Mouse (Mus musculus) heart, postnatal 0 days (tissue): ENCODE data around the gene Adgrg1. TPM values are rescaled to one million over a fixed set of nuclear protein-coding genes. Genes with fewer than 3 reads are reported as not detected.

ENCODE experiments used
- ATAC-seq: fragments of 200-750 bp; cut with Nextera tagmentation; 2 replicates; pipeline ENCODE4 v1.8.0; 2017; ENCODE audit warnings: low read depth, moderate number of reproducible peaks, moderate library complexity; ENCODE audit not compliant: insufficient read depth
- DNase-seq: peaks from one replicate; pipeline ENCODE4 v3.0.0-alpha.2; 2016; ENCODE audit warnings: low spot score
- H3K27ac ChIP-seq: fragments of 300-500 bp; sonication (generic); 2 replicates; pipeline ENCODE4 v1.5.1; 2014; ENCODE audit warnings: low read depth, mild to moderate bottlenecking
- H3K27me3 ChIP-seq: fragments of 300-500 bp; sonication (generic); 2 replicates; pipeline ENCODE4 v1.6.1; 2014; ENCODE audit warnings: low read length, mixed read lengths; ENCODE audit not compliant: control insufficient read depth, insufficient read depth
- H3K36me3 ChIP-seq: fragments of 300-500 bp; sonication (generic); replicated peaks from 2 replicates; pipeline ENCODE4 v1.6.1; 2014; ENCODE audit warnings: low read length, mixed read lengths; ENCODE audit not compliant: control insufficient read depth, insufficient read depth
- H3K4me1 ChIP-seq: fragments of 300-500 bp; sonication (generic); 2 replicates; pipeline ENCODE4 v1.6.1; 2014; ENCODE audit warnings: antibody characterized with exemption; ENCODE audit not compliant: control insufficient read depth, insufficient read depth
- H3K4me2 ChIP-seq: fragments of 300-500 bp; sonication (generic); 2 replicates; pipeline ENCODE4 v1.6.1; 2014; ENCODE audit warnings: low read depth, mild to moderate bottlenecking, low read length, moderate library complexity
- H3K4me3 ChIP-seq: fragments of 300-500 bp; sonication (generic); 2 replicates; pipeline ENCODE4 v1.5.1; 2014; ENCODE audit warnings: low read depth, low read length
- H3K9ac ChIP-seq: fragments of 300-500 bp; sonication (generic); replicated peaks from 2 replicates; pipeline ENCODE4 v1.6.1; 2014; ENCODE audit warnings: low read depth, low read length, mixed read lengths
- H3K9me3 ChIP-seq: fragments of 300-500 bp; sonication (generic); replicated peaks from 2 replicates; pipeline ENCODE4 v1.6.1; 2016; ENCODE audit warnings: low read length; ENCODE audit not compliant: control insufficient read depth
- CTCF ChIP-seq: IDR thresholded peaks from 2 replicates; pipeline ENCODE4 v1.5.1; 2016; ENCODE audit warnings: antibody characterized with exemption, control low read depth, low read depth
- EP300 ChIP-seq: IDR thresholded peaks from 2 replicates; pipeline ENCODE4 v1.6.1; 2016; ENCODE audit warnings: antibody characterized with exemption, low read depth
- WGBS: fragments of 180-500 bp; shearing (Covaris S2); extraction: QIAGEN DNeasy Blood & Tissue Kit; methylation state at CpG from one replicate; pipeline ENCODE4 v1.1.7; 2014; 5-methylcytosine and 5-hydroxymethylcytosine counted together
- polyA plus RNA-seq: library from polyadenylated mRNA; unstranded; fragments of >200 nt; fragmentation: Nextera tagmentation; extraction: Ambion mirVana; gene quantifications from 2 replicates; pipeline ENCODE4 v1.2.1, GENCODE M21; 2015
- total RNA-seq: library from RNA; depleted of rRNA; stranded (reverse); fragments of >200 nt; gene quantifications from 2 replicates; pipeline ENCODE4 v1.2.3, GENCODE M21; 2014; ENCODE audit warnings: low replicate concordance

The Adgrg1 gene
- total and polyA plus RNA-seq, 2 experiments from 2014 or later = 6.6 to 19.2 TPM

DNA sequence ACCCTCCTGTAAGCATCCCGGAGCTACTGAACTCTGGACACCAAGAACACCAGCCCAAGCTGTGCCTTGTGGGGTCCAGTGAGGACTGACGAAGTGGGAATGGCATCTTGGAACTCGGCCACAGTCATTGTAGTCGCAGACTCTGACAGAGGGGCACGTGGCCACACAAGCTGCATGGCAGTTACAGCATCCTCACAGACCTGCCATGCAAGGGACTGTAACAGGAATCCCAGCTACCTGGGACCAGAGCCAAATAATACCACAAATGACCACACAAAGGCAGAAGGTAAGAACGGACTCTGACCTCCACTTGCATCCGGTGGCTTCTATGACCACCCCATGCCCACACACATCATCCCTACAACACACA lies 20.2 kb upstream of the Adgrg1 start:
- TF ChIP-seq EP300 (no peak), CTCF (no peak)
- Histone ChIP-seq H3K27ac (peak overlapping the region; percentile 78), H3K9ac (no peak overlapping the region), H3K4me1 (peaks cover 16% of the 10 kb centered on the region), H3K9me3 (no peaks in the 10 kb centered on the region), H3K27me3 (no peaks in the 10 kb centered on the region), H3K4me3 (no peak overlapping the region), H3K36me3 (no peaks in the 10 kb centered on the region), H3K4me2 (no peak overlapping the region)
- 17% methylated on average over 7 of the region's 7 CpGs for WGBS
- ATAC-seq (peak; percentile 92), DNase-seq (peak; percentile 84)

DNA sequence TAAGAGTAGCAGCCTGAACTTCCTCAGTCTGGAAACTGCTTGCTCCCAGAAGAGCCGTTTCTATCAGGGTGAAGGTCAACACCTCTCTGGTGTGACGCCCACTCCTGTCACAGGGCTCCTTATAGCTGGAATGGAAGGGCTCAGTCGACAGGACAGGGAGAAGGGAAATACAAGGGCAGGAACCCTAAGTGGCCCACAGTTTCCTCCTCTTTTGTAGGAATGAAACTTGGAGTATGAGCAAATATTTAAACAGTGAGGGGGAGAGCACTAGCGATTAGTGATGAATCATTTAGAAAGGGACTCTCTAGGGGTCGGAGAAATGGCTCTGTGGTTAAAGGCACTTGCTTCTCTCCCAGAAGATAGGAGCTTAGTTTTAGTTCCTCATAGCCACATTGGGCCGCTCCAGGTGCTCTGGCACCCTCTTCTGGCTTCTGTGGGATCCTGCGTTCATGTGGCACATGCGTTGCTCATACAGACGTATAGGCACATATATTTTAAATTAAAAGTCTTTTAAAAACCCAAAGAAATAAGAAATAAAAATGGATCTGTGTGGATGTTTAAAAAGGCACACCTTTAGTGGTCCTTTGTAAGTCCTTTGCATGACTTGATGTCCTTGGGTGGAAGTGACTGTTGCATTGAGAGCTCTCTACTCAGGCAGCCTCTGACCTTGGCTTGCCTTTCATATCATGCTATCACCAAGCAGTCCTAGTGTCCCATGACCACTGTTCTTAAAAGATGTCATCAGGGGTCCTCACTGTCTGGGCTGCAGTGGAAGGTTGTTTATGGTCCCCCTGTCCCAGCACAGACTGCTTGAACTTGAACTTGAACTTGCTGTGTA lies 19.4 kb upstream of the Adgrg1 start:
- no peak overlapping the region for H3K9ac ChIP-seq
- no peaks in the 10 kb centered on the region for H3K36me3 ChIP-seq
- peaks cover 16% of the 10 kb centered on the region for H3K4me1 ChIP-seq
- H3K9me3 ChIP-seq = no peaks in the 10 kb centered on the region
- H3K27me3 ChIP-seq = no peaks in the 10 kb centered on the region
- no peak overlapping the region for H3K4me2 ChIP-seq
- ATAC-seq (peak; percentile 31), DNase-seq (peak; percentile 33)
- 17% methylated on average over 9 of the region's 9 CpGs for whole genome bisulfite sequencing
- TF ChIP-seq CTCF (peak; percentile 55), EP300 (no peak)
- H3K4me3 ChIP-seq = no peak overlapping the region
- H3K27ac ChIP-seq = peak overlapping the region; percentile 78

DNA sequence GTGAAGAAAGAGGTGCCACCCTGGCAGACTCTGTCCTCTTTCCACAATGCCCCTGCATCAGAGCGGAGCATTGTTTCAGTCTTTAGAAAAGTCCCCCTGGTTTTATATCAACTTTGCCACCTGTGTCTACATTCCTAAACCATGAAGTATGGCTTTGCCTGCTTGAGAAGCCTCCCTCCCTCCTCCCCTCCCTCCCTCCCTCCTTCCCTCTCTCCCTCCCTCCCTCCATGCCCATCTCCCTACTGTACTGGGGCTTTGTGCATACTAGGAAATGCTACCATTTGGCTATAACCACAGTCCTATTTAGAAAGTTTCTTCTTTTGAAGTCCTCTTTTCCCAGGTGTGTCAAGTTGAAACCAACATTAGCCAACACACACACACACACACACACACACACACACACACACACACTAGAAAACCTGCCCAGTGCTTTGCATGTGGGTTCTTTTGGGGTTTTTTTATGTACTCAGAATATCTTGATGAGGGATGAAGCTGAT lies 18.4 kb upstream of the Adgrg1 start:
- H3K27ac ChIP-seq = no peak overlapping the region
- H3K9ac ChIP-seq = no peak overlapping the region
- no peaks in the 10 kb centered on the region for H3K27me3 ChIP-seq
- H3K9me3 ChIP-seq = no peaks in the 10 kb centered on the region
- 75% methylated on average over 1 of the region's 1 CpGs for WGBS
- DNase-seq = no peak
- no peak overlapping the region for H3K4me3 ChIP-seq
- no peaks in the 10 kb centered on the region for H3K36me3 ChIP-seq
- peaks cover 16% of the 10 kb centered on the region for H3K4me1 ChIP-seq
- no peak overlapping the region for H3K4me2 ChIP-seq
- no peak for TF ChIP-seq EP300
- no peak for TF ChIP-seq CTCF
- ATAC-seq = no peak

DNA sequence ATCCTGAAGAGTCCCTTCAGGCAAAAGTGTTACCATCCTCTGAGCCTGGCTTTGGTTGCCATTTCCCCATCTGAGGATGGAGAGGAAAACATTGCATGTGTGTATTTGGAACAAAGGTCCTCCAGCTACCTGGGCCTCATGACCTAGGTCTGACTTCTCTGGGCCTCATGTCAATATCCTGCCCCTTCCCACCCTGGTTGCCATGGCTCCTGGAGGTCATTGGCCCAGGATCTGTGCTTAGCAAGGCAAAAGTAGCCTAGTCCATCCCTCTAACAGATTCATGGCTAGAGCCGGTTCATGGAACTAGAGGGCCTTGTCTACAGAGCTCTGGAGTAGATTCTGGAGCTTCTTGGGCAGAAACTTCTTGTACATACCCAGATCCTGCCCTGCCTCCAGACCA lies 12.3 kb upstream of the Adgrg1 start:
- no peak for DNase-seq
- no peak for ATAC-seq
- 91% methylated on average over 1 of the region's 1 CpGs for WGBS
- peaks cover 3% of the 10 kb centered on the region; the same call in 1 of the 2 replicates for H3K4me1 ChIP-seq
- H3K4me3 ChIP-seq = no peak overlapping the region
- H3K9me3 ChIP-seq = no peaks in the 10 kb centered on the region
- H3K27ac ChIP-seq = no peak overlapping the region
- no peak overlapping the region for H3K9ac ChIP-seq
- H3K36me3 ChIP-seq = no peaks in the 10 kb centered on the region
- no peak for TF ChIP-seq EP300
- TF ChIP-seq CTCF = no peak
- H3K27me3 ChIP-seq = no peaks in the 10 kb centered on the region
- H3K4me2 ChIP-seq = no peak overlapping the region

DNA sequence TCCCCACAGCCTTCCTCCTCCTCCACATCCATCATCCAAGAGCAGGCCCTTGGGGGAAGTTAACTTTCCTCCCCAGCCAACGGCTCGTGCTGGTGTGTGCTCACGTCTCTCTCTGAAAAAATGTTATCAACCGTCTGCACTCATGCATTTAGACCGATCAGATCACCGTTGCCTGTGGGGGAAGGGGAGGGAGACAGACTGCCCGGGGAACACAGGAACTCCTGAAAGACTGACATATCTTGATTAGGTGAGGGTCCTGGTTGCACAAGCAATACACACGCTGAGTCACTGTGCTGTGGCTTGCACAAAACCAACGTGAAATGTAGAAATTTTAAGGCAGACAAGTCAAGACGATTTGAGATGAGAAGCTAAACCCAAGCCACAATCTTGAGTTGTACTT lies 9.7 kb upstream of the Adgrg1 start:
- 14% methylated on average over 10 of the region's 10 CpGs for WGBS
- H3K4me3 ChIP-seq = no peak overlapping the region
- DNase-seq (no peak), ATAC-seq (no peak)
- no peaks in the 10 kb centered on the region for H3K9me3 ChIP-seq
- no peak overlapping the region for H3K27ac ChIP-seq
- peaks cover 12% of the 10 kb centered on the region; the same call in 1 of the 2 replicates for H3K4me1 ChIP-seq
- H3K36me3 ChIP-seq = no peaks in the 10 kb centered on the region
- H3K27me3 ChIP-seq = no peaks in the 10 kb centered on the region
- H3K9ac ChIP-seq = no peak overlapping the region
- H3K4me2 ChIP-seq = no peak overlapping the region
- no peak for TF ChIP-seq EP300
- no peak for TF ChIP-seq CTCF

DNA sequence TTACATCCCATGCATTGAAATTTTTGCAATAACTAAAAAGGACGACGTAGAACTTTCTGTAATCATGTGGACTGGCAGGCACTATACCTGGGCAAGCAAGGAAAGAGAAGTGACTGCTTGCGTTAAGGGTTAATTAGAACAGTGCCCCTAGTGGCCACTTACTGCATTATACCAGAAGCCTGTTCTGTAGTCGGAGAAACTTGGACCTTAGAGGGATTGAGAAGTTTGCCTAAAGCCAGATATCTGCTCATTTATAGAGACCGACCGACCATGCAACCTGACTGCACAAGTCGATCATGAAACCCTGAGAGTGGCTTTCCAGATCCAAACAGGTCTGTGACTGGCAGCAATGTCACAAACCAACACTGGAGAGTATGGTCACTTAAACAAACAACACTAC lies 8.0 kb upstream of the Adgrg1 start:
- Histone ChIP-seq H3K27ac (no peak overlapping the region), H3K4me2 (no peak overlapping the region), H3K4me1 (peaks cover 12% of the 10 kb centered on the region; the same call in 1 of the 2 replicates), H3K27me3 (no peaks in the 10 kb centered on the region), H3K9me3 (no peaks in the 10 kb centered on the region), H3K4me3 (no peak overlapping the region), H3K9ac (no peak overlapping the region), H3K36me3 (no peaks in the 10 kb centered on the region)
- peak; percentile 56 for DNase-seq
- 30% methylated on average over 7 of the region's 7 CpGs for WGBS
- TF ChIP-seq EP300 (no peak), CTCF (peak; percentile 62)
- ATAC-seq = no peak
